Mouse (Mus musculus) heart, adult 18-20 months (tissue): ENCODE measurements around the gene Btbd7. TPM values are rescaled to one million over a fixed set of nuclear protein-coding genes. Genes with fewer than 3 reads are reported as not detected.

Experiments used
- DNase-seq, 2 experiments: peaks; one replicate each; pipeline ENCODE4 v3.0.0; 2021 to 2022; ENCODE audit warnings: mixed read lengths in 1 of 2
- long read RNA-seq, 2 experiments: library from polyadenylated mRNA; stranded (forward); transcript quantifications; one replicate each; pipeline ENCODE4 v2.0.0; 2021
- total RNA-seq, 2 experiments: library from RNA; stranded (reverse); gene quantifications; 2 replicates each; pipeline ENCODE4 v1.2.3; 2021

Gene Btbd7
- total RNA-seq = 10 to 100 TPM; 25.3 to 26.1 TPM
- long read RNA-seq, experiment 1, partial matches to known transcripts = 2 of 4 reads
- long read RNA-seq, experiment 1, other reads (novel, unspliced or antisense) = 2 of 4 reads
- long read RNA-seq, experiment 2, partial matches to known transcripts = 0 of 1 reads
- long read RNA-seq, experiment 2, other reads (novel, unspliced or antisense) = 1 of 1 reads

GRCm38 (mm10) chr12:102878031-102878823 lies at the start of gene Btbd7:
TSS of gene Btbd7 (minus strand) at chr12:102878471.
- DNase-seq = peak; percentile 98

- no peak for DNase-seq
Measured at GRCm38 (mm10) chr12:102916073-102916472, 37.8 kb upstream of the Btbd7 start.

GRCm38 (mm10) chr12:102908191-102908590 lies 29.9 kb upstream of the Btbd7 start:
- DNase-seq = no peak

- no peak for DNase-seq
Measured at GRCm38 (mm10) chr12:102899091-102899490, 20.8 kb upstream of the Btbd7 start, which contains the start of gene Cox8c. TSS of gene Cox8c (plus strand) at chr12:102899316.

- no peak for DNase-seq
Measured at GRCm38 (mm10) chr12:102888568-102888967, 10.3 kb upstream of the Btbd7 start.

- no peak for DNase-seq
Measured at GRCm38 (mm10) chr12:102887366-102887765, 9.1 kb upstream of the Btbd7 start.

- no peak for DNase-seq
Measured at GRCm38 (mm10) chr12:102885735-102886134, 7.5 kb upstream of the Btbd7 start.

- peak; percentile 18 to 44 for DNase-seq
Measured at GRCm38 (mm10) chr12:102878901-102879300, 630 bp upstream of the Btbd7 start.

- peak; percentile 47 to 58 for DNase-seq
Measured at GRCm38 (mm10) chr12:102877301-102878030, 805 bp downstream of the Btbd7 start.

- DNase-seq = no peak
Measured at GRCm38 (mm10) chr12:102870527-102870926, 7.7 kb downstream of the Btbd7 start.

GRCm38 (mm10) chr12:102869802-102870201 lies 8.5 kb downstream of the Btbd7 start:
- no peak for DNase-seq

- no peak for DNase-seq
Measured at GRCm38 (mm10) chr12:102860806-102861205, 17.5 kb downstream of the Btbd7 start.

- no peak for DNase-seq
Measured at GRCm38 (mm10) chr12:102838271-102838670, 40.0 kb downstream of the Btbd7 start.

- no peak for DNase-seq
Measured at GRCm38 (mm10) chr12:102832746-102833300, 45.4 kb downstream of the Btbd7 start.

GRCm38 (mm10) chr12:102831888-102832287 lies 46.4 kb downstream of the Btbd7 start:
- DNase-seq = no peak

GRCm38 (mm10) chr12:102827119-102827518 lies 51.2 kb downstream of the Btbd7 start:
- DNase-seq = no peak

- DNase-seq = no peak
Measured at GRCm38 (mm10) chr12:102826399-102826798, 51.9 kb downstream of the Btbd7 start.

- DNase-seq = no peak
Measured at GRCm38 (mm10) chr12:102814858-102815257, 63.4 kb downstream of the Btbd7 start.

- no peak for DNase-seq
Measured at GRCm38 (mm10) chr12:102799528-102799927, 78.7 kb downstream of the Btbd7 start.

GRCm38 (mm10) chr12:102787927-102788326 lies 90.3 kb downstream of the Btbd7 start:
- no peak for DNase-seq

- DNase-seq = no peak
Measured at GRCm38 (mm10) chr12:102785593-102785985, 92.7 kb downstream of the Btbd7 start.

- no peak for DNase-seq
Measured at GRCm38 (mm10) chr12:102784899-102785592, 93.2 kb downstream of the Btbd7 start.
